Mouse (Mus musculus) gastrocnemius, postnatal 10 days (tissue): Measurements from ENCODE around the gene Pcyt2. TPM values are rescaled to one million over a fixed set of nuclear protein-coding genes. Genes with fewer than 3 reads are reported as not detected.

Experiments used
- DNase-seq: peaks from one replicate; pipeline ENCODE4 v3.0.0; 2021; ENCODE audit warnings: mixed read lengths
- total RNA-seq, 2 experiments: library from RNA; stranded (reverse); gene quantifications; 2 replicates each; pipeline ENCODE4 v1.2.3; 2021

Gene Pcyt2
- total RNA-seq, 2 experiments from 2014 or later = 29.7 to 30.9 TPM

DNA sequence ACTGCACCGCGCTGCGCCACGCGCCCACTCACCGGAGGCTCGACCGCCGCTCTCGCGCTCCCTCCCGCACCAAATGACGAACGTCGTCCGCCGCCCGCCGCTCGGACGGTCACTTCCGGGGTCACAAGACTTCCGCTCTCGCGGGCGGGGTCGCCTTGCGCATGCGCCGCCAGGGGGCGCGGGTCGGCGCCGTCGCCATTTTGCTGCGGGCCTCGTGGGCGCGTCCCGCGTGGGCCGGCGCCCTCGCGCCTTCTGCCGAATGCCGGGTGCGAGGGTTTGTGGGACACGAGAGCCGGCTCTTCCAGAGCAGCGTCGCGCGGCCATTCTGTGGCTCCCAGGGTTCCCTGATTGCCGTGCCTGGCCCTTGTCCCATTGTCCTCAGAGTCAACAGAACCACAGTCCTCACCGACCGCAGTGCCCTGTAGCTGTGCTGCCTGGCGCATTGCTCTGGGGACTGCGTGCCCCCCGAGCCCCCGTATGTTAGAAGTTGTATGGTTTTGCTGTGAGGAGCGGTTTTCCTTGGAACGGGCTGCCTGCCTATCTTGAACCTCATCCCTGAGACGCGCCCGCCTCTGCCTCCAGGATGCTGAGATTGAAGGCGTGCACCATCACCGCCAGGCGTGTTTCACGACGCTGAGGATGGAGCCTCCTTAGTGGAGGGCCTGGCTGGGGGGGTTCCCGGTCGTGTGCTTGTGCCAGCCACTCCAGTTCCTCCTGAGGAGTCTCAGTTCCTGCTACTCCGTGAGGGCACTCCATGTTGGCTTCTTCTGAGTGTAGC is 36.1 kb downstream of the Pcyt2 start, which contains the start of gene Arhgdia:
TSS of gene Arhgdia (minus strand) at position 135 of the 778 bp plus-strand sequence.
- peak; percentile 92 for DNase-seq

DNA sequence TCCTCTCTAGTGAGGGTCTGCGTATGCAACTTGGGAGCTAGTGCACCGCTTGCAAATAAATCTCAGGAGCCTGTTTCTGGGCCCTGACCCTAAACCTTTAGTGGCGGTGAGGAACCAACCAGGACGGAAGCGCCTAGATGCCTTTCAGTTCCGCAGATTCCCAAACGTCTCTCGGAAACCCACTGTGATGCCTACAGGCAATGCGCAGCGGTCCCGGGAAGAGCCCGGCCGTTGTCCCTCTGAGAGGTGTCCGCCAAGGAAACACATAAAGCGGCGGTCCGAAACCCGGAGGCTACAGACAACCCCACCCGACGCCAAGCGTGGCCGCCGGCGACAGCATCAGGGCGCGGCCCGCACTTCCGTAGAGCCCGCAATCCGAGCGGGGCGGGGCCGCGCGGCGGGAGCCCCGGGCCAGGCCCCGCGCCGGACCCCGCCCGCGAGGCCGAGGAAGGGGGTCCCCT is 36.8 kb downstream of the Pcyt2 start:
- DNase-seq = peak; percentile 48

DNA sequence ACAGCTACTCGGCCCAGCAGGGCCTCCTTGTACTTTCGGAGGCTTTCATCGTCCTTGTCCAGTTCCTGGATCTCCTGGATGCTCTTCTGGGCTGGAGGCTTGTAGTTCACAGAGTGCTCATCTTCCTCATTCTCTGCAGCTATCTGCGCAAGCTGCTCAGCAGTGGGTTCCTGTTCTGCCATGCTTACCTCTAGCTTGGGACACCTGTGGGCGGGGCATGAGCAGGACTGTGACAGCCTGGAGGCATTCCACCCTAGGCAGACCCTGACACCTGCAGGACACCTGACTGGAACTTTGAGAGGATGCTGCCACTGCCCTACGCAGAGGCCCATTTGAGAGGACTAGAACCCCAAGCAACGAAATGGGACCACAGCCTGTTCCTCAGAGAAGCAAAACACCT is 37.5 kb downstream of the Pcyt2 start:
- DNase-seq = no peak

DNA sequence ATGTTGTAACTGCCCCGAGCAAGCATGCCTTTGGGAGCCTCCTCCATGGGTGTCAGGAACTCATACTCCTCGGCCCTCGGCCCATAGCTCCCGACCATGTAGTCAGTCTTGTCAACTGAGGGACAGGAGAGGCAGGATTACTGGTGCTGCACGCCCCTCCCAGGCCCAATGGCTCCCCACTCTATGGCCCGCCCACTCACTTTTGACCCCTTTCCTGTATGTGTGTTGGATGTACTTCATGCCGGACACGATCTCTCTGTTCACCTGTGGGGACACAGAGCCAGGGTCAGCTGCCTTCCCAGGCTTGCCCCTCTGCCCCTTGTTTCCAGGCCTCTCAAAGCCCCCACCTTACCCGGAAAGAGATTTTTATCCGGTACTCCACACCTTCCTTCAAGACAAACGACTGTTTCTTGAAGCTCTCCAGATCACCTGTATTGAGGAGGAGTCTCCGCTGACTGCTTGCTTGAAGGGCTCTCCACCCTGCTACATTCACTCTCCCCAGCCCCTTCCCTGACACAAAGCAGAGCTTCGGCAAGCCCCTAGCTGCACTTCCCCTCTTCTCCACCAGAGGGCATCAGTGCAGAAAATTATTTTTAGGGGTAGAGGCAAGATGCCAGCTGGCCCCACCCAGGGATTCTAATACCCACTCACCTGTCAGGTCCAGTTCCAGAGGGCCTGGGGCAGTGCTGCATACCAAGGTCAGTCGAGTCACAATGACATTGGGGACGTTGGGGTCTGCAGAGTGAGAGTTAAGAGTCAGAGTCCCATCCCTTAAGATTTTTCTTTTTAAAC is 38.2 kb downstream of the Pcyt2 start:
- peak; percentile 81 for DNase-seq

DNA sequence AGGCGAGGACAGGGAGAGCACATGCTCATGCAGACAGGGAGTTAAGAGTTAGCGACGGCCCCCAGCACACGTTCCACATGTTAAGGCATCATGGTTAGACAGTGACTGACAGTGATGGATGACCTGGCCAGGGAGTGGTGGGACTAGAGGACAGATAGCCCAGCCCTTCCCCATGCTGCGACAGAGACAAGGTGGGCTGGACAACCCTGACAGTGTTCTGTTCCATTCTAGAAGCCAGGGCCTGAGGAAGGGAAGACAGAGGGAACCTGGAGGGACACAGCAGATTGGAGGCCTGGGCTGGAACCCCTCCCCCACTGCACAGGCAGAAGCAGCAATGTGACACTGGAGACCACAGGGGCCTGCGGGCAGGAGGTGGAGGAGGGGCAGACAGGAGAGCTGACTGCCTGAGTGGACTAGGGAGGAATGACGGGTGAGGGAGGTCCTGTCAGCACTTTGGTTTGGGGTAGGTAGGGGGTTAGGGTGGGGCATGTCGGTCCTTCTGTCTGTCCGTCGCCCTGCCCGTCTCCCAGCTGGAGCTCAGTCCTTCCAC is 39.0 kb downstream of the Pcyt2 start:
- no peak for DNase-seq

DNA sequence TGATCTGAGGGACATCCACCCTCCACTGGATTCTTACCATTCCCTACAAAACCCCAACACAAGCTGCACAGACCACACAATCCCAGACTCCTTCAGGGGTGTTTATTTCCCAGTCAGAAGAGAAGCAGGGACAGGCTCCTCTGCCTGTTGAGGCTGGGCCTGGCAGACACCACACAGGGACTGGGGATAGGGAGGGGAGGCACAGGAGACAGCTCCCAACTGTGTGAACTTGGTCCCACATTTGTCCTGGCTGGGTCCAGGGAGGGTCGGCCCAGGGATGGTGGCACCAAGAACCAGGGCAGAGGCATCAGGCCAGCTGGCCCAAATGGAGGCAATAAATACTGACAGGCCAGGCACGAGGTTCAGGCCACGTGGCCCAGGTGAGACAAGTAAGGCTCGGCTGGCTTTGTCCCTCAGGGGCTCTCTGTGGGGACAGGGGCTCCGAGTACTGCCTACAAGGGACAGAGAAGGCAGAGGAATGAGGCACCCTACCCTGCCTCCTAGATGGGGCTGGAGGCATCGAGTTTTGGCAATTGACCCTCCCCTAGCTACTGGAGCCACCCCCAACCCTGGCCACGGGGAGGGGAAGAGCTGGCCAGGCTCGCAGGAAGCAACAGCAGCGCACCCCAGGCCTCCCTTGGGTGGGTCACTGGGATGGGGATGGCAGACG is 39.6 kb downstream of the Pcyt2 start:
- DNase-seq = no peak

DNA sequence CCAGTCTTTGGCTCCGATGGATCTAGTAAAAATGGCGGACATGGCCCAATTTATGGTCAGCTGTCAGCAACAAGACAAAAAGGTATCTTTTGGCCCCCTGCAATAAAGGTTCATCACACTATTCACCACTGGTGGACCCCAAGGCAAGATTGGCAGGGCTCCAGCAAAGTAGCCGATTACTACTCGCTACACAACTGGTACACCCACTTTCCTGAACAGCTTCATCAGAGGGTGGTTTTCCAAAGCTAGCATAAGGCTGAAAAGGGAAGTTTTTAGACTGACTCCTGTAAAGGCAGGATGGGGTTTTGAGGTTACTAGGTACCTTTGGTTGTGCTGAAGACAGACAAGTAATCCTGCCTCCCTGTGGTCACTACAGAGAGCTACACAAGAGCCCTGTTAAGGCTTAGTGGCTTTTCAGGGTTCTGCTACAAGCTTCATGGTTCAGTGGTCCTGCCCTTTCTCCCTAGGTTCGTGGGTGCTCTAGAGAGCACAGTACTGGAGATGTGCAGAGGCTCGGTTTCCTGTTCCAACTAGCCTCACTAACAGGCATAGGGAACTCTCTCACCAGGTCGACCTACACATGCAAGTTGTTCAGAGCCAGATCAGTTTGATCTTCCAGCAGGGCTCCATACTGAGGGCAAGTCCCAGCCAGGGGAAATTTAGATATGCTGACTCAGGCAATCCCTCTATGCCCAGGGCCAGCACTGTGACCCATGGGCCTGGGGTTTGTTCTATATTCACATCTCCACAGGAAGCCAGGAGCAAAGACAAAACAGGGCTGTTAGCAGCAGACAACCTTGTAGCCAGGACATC is 40.3 kb downstream of the Pcyt2 start:
- no peak for DNase-seq

DNA sequence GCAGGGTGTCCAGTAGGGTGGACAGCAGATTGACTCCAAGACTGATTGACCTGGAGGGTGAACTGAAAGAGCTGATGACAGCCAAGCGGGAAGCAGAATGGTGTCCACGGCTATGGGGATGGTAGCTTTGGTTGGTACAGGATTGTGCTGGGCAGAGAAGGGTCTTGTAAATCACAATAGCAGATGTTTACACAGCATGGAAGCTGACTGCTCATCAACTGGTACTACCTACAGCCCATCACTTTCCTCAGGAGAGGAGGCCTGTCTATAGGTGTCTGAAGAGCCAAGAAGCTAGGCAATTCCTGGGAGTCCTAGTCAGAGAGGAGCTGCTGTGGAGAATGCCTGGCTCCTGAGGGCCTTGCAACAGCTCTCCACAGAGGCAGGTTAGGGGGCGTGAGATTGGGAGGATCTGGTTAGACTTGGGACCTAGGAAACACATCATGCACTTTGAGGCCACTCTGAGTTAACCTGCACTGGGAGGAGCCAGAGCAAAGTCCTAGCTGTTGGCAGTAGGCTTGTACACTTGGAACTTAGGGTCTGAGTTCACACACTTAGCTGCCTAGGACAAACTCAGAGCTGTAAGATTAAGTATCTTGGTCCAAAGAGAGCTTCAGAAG is 41.3 kb downstream of the Pcyt2 start:
- no peak for DNase-seq

DNA sequence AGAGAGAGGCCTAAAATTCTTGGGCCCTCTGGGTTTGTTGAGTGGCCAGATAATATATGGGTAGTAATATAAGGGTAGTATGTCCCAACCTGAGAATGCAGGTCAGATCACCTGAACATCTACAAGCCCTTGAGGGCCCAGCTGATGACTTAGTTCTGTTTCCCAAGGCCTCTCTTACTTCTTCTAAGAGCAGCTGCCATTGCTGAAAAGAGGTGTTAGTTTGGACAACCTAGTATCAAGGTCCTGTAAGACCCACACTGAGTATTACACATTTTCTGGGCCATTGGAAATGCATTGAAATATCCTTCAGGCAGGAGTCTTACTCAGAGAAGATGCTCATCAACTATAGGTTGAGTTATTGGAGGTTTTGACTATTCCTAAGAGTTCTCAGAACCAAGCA is 41.8 kb downstream of the Pcyt2 start:
- DNase-seq = no peak

DNA sequence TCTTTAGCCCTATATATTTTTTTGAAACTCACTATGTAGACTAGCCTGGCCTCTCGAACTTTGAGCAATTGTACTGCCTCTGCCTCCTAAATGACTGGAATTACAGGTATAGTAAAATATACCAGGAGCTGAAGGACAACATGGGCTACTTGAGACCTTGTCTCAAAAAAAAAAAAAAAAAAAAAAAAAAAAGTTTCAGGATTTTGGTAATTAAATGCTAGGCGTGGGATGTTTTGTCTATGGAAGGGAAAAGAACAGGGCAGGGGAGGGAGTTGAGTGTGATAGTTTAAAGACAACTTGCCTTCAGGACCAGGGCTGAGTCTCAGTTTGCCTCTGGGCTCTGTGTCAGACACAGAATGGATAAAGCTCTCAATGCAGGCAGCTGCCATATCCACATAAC is 42.7 kb downstream of the Pcyt2 start:
- no peak for DNase-seq

DNA sequence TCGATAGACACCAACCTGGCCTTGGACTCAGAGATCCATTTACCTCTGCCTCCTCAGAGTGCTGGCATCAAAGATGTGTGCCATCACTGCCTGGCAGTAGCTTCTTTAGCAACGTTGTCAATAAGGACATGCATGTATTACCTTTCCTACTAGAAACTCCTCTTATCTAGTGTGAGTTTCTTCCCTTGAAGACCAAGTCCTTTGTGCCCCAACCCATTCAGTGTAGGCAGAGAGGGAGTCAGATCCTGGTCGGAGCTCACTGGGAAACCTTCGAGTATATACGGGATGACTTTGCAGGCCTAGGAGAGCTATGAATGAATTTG is 43.5 kb downstream of the Pcyt2 start:
- DNase-seq = no peak

DNA sequence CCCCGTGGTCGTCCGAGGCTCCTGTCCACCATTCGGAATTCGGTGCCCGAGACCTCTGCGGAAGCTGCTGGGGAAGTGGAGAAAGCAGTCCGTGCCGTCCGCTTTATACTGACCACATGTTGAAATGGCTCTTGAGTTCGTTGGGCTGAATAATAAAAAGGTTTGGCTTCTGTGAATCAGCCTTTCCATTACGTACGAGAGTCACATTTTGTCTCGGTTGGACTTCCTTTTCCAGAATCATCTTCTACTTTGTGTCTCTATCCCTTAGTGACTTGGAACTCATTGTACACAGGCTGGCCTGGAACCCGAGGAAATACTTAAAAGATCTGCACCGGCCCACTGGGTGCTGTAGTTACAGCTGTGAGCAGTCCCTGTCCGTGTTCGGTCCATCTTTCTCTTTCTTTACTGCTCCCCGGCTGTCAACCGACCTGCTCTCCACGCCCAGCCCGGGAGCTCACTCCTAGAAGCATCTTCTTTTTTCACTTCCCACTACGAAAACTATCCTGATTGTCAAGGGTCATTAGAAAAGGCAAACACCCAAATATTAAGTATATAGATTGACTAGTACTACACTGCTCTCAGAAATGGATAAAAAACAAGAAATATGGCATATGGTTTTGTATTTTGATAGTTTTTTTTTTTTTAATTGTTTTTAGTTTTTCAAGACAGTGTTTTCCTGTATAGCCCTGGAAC is 44.0 kb downstream of the Pcyt2 start:
- no peak for DNase-seq

DNA sequence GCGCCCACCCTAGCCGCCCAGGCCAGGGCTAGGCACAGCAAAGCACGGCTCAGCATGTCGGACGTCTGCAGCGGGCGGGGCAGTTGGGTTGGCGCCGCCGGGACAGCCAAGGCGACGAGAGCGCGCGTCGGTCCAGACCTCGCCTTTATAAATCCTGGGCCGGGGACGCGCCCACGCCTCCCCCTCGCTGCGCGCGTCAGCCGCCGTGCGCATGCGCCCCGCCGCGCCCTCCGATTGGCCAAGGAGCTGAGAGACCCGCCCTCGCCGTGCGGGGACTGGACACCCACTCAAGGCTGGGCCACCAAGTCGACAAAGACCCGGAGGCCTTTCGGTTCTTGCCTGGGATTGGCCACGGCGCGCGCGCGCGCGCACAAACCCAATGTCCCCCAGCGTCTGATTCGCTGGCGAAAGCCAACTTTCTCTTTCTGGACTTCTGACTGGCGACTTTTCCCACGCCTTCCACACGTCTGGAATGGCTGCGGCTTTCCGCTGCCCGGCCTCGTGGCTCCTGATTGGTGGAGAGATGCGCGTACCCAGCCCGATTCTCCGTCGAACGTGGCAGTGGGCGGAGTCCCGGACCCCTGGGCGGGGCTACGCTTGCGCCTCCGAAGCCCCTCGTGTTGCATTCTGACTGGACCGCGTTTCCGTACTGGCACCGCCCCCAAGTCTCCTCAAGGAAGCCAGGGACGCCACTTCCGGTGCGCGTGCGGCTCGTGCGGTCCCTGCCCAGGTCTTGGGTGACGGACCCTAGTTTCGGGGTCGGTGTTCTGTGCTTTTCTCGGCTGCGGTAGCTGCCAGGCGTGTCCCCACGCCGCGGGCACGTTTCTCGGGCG is 44.8 kb downstream of the Pcyt2 start, which contains the start of gene P4hb:
TSS of gene P4hb (minus strand) at position 502 of the 833 bp plus-strand sequence.
- peak; percentile 99 for DNase-seq

DNA sequence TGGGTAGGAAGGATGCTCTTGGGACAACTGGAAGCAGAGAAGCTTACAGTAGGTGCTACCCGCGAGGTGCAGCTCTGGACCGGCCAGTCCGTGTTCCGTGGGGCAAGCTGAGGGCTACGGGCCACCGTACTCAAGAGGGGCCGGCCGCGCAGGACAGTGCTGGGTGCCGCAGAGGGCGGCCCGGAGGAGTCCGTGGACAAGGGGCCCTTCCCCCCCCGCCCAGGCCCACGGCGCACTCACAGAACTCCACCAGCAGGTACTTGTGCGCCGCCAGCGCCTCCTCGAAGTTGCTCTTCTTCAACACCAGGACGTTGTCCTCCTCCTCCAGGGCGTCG is 45.4 kb downstream of the Pcyt2 start:
- no peak for DNase-seq

DNA sequence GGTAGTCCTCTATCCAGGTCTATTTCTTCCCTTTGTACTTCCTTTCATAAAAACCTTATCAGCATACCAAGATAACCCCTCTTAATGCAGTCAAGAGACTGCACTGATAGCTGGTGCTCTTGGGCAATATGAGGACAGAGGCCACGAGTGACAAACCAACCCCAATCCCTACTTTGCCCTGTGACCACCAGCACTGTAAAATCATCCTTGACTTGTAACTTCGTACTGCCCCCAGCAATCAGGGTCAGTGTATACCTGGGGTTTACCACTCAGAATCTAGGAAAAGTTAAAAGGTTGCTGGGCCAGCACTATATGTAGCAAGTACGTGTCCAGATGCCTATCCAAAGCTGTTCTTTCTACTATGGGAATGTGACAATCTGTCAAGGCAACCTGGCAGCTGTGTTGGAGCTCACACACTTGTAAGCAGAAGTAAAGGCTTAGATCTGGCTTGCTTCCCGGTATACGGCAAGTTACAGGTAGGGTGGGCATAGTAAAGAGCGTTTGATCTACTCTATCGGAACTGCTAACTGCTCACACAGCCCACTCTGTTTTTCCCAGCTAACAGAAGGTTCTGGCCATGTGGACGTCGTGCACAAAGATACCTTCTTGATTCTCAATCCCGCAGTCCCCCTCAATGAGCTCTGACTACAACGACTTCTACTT is 45.9 kb downstream of the Pcyt2 start:
- DNase-seq = no peak

DNA sequence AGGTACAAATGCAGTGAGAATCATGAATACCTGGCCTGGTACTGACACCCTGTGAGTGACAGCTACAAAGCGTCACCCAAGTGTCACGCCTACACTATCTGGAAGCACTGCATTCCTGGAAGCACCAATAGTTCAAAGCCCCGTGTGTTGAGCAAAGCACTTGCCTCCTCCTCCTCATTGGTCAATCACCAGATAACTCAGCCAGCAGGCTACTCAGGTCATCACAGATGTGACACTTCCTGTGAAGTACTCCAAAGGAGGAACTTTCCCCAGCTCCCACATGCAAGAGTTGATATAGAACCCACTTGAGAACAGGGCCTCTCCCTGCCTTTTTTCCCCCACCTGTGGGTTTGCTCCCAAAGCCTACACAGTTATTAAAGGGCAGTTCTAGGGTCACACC is 46.6 kb downstream of the Pcyt2 start:
- no peak for DNase-seq

DNA sequence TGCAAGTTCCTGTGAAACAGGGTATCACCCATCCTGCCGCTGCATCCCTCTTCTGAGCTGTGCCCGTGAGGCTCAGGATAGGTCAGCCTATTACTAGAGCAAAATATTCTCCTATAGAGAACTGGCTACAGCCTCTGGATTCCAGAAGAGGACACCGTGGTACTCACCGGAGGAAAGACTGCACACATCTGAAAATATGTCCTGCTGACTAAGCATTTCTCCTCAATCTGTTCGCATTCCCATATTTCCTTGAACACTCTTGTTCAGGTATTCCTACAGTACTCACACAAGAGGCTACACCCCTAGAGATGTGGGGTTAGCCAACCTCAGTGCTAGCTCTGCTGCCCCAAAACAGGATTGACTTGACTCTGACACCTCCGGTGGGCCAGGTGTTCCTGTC is 49.4 kb downstream of the Pcyt2 start:
- no peak for DNase-seq

DNA sequence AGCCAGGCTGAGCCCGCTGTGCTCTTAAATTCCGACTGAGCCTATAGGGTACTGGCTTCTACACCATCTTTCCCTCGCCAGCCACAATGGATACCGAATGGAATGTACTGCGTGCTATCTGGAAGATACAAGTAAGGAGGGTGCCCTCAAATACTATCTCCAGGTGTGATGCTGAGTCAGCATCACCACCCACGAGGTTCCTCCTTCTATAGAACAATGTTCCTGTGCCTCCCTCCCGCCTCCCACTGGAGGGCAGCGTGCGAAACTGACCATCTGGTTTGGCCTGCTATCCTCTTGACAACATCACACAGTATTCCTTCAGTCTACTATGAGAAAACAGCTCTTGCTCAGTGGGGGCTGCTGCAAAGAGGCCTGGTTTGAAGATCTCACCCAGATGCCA is 52.6 kb downstream of the Pcyt2 start:
- DNase-seq = no peak

DNA sequence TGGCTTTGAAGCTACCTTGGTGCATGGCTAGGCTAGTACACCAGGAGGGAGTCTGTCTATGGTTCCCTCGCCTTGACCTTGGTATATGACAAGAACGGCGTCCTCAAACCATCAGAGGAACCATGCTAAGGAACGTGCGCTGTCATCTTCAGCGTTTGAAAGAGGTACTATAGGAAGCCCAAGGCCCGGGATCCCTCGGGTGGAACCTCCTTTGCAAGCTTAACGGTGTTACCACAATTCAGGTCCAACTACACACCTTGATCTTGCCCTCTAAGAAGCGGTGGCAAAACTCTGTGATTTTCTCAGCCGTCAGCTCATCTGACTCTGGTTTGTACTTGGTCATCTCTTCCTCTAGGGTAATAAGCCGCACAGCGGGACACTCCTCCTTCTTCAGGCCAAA is 54.8 kb downstream of the Pcyt2 start:
- DNase-seq = no peak
